Mouse (Mus musculus) c-Kit-positive CD71-positive TER-119-positive erythroid progenitor cells, embryonic 14.5 days (primary cell): ENCODE results near the gene Atp6v1g2.
"Not testable (repeated sequence)": the region's sequence is repeated elsewhere in the genome, so short reads cannot be mapped to it uniquely, and the experiment has no call there.

Experiments
- DNase-seq: peaks from one replicate; pipeline ENCODE4 v3.0.0-alpha.2; 2013; ENCODE audit warnings: low spot score

Atp6v1g2 gene

DNA sequence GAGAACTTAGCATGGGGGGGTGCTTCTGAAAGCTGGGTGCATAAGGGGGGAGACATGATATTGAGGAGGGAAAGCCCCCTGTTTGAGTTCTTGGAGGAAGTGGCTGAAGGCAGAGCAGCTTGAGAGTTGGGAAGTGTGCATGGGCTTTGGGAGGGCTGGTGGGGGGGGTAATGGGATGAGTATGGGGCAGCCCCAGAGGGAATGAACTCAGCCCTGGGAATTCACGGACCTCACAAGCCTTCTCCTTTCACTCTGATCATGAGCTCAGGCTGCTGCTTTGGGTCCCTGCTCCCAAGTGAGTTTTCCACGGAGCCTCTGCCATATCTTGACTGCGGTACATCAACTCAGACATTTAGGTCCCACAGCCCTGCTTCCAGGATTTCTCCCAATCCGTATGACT lies 31.0 kb upstream of the Atp6v1g2 start:
- DNase-seq, result no peak

DNA sequence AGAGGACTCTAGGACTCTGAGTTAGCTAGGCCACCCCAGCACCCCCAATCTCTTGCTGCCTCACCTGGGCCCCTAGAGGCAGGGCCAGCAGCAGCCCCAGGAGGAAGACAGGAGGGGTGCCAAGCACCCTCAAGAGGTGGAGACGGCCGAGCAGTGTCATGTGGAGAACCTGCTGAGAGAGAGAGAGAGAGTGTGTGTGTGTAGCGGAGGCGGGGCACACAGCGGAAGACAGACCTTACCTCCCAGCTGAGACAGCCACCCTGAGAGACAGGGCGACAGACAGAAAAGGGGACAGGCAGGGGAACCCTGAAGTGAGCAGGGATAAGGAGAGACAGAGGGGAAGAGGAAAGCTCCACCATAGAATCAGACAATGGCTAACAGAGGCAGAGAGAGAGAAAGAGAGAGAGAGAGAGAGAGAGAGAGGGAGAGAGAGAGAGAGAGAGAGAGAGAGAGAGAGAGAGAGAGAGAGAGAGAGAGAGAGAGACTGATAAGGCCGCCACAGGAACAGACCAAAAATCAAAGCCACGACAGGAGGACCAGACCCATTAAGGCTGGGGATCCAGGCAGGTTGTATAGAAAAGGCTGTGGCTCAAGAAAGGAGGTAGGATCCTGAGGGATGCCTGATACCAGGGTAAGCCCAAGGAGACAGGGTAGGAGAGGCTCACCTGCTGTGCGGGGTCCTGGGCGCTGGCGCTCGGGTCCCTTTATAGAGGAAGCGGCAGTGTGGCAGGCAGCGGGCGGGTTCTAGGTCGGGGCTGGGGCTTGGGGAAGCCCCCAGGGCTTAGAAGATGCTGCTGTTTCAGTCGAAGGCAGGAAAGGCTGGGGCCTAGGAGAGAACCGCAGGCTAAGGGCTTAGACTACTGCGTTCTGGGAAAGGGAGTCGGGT lies 28.7 kb upstream of the Atp6v1g2 start, which contains the start of gene Lta:
TSS of gene Lta (minus strand) at position 858 of the 886 bp plus-strand sequence.
- DNase-seq, result no peak

DNA sequence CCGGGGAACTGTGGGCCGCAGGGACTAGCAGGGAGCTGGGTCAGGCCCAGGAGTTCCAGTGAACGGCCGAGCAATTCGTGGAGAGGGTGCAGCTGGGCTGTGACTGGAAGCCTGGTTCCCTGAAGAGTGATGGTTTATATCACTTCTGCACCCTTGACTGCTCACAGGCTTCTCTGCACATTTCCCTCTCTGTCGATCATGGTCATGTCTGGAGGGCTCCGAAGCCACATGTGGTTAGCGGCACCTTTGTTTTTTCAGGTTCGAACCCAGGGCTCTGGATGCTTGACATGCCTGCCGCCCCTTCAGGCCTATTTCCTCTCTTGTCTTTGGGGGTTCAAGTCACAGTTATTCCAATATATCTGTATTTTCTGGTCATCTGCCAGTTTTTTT lies 28.1 kb upstream of the Atp6v1g2 start:
- DNase-seq, result no peak

DNA sequence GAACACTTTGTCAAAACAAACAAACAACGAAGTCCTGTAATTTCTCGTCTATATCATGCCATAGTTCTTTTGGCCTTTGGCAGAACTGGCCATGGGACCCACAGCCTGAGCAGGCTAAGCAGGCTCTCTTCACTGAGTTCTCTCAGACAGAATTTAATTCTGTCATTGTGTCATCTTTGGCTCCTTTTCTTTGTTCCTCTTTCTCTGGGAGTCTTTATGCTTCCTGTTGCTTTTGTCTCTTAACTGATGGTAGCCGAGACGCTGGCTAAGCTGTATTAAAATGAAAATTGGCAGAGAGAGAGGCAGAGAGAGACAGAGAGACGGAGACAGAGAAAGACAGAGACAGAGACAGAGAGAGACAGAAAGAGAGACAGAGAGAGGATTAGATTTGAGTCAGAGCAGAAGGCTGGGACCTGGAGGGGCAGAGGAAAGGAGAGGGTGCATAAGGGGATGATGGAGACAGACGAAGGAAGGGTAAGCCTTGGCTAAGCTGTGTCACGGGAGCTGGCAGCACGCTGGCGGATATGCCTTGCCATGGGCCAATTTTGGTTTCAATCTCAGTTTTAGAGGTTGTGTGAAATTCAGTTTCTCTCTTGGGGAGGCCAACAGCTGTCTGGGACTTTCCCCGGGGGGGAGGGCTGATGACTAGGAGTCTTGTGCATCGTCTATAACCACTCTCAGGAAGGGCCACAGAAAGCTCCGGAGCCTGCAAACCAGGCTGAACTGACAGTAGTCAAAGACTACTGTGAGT lies 23.5 kb upstream of the Atp6v1g2 start:
- no peak for DNase-seq

DNA sequence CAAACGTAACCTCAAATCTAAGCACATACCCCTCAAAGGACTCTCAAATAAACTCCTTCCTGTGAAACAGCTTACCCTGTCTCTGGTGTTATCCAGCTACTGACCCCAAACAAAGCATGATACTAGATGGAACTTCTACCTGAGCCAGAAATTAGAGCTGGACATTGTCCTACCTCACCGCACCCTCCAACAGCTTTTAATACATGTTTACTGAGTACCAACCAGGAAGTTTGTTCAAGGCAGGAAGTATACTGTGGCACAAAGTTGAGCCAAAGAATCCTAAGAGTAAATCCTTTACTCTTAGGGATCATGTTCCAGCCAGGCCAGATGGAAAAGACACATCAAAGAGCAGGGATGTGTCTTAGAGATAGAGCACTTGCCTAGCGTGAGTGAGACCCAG lies 22.9 kb upstream of the Atp6v1g2 start:
- no peak for DNase-seq

DNA sequence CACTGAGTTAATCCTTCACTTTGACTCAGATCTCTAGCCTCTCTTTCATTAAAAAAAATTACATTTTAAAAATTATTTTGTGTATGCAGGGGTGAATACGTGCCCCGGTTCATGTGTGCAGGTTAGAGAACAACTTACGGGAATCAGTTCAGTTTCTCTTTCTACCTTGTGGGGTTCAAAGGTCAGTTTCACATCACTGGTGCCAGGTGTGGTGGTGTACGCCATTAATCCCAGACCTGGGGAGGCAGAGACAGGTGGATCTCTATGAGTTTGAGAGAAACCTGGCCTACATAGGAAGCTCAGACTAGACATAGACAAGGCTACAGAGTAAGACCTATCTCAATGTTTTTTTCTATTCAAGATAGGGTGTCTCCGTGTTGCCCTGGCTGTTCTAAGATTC lies 20.4 kb upstream of the Atp6v1g2 start:
- DNase-seq, result no peak

DNA sequence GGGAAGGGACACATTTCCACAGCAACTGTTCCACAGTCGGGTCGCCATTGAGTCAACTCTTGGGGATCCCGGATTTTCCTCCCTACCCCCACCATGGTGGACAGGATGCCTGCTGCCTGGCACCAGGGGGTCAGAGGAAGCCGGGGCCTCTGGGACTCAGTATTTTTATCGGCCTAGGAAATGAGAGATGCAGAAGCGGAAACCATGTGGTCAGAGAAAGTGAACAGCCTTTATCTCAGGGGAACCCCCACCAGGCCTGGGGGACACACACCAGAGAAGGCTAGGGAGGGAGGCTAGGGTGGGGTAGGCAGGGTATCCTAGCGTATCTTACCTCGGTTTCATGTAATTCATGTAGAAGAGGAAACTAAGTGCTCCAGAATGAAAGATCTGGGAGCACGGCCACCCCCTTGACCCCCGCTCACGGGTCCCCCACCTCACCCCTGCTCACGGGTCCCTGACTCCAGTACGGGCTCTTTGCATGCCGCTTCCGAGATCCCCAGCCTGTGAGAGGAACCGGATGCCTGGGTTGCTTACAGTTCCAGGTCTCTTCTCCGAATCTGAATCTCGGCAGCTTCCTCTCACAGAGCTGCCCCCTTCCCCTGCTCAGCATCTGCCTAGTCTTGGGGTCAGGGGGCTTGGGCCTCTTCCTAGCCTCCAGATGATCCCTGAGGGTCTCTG lies 14.8 kb upstream of the Atp6v1g2 start:
- DNase-seq, result no peak

DNA sequence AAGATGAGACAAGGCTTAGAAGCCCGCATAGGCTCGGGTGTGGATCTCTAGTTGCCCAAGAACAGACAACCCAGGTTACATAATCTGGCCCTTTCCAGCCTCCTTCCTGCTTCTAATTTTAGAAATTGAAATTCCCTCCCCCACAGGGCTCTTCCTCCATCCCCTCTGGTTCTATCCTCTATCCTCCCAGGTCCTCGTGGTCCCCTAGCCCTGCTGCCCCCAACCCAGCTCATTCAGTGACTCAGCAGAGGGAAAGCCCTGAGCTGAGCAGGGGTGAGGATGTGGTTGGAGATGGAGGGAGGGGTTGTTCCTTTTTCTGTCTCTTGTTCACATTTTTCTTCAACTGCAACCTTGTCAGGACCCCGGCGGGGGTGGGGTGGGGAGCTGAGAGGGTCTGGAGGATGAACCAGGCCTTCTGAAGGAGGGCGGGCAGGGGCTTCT lies 13.8 kb upstream of the Atp6v1g2 start:
- no peak for DNase-seq

DNA sequence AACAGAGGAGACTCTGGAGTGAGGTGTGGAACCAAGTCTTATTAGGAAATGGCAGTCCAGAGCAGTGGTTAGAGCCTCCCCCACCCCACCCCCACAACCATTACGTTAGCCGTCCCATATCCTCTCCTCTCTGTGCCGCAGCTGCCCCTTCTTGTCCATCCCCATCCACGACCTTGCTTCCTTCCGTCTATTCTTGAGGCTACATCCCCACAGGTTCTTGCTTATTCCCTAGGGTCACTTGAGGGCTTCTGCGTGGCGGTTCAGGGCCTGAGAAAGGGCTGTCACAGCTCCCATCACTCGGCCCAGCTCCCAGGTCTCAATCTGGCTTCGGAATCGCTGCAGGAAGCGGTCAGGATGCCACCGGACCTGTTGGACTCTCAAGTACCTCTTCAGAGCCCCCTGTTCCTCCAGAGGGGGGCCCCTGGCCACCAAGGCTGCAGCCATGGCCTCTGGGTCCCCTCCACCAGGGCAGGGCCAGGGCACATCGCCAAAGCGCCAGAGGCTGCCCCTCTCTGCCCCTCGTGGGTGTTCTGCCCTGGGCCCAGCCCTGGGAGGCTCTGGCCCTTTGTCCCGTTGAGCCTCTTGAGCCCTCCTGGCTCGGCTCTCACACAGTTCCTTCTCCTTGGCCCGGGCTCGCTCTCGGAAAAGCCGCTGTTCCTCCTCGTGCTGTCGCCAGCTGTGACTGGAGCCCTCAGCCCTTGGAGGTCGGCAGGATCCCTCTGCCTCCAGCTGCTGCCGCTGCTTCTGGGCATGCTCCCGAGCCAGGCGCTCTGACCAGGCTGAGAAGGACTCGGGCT lies 13.1 kb upstream of the Atp6v1g2 start, which contains the start of gene Gm16181:
TSS of gene Gm16181 (plus strand) at position 679 of the 797 bp plus-strand sequence.
- no peak for DNase-seq

DNA sequence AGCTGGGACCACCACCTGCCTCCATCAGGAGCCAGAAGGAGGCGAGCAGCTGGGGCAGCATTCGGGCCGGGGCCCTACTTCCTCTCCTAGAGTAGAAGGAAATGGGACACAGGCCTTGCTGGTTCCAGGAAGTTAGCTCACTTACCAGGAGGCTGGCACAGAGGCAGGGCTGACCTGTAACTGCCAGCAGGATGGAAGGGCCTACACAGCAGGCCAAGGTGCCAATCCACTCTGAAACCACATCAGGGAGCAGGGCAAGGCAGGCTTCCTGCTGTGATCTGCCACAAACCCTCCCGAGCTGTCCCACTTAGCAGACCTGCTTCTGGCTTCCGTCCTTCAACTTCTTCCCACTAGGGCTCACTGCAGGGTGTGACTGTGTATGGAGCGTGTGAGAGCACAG lies 11.2 kb upstream of the Atp6v1g2 start:
- DNase-seq, result no peak

DNA sequence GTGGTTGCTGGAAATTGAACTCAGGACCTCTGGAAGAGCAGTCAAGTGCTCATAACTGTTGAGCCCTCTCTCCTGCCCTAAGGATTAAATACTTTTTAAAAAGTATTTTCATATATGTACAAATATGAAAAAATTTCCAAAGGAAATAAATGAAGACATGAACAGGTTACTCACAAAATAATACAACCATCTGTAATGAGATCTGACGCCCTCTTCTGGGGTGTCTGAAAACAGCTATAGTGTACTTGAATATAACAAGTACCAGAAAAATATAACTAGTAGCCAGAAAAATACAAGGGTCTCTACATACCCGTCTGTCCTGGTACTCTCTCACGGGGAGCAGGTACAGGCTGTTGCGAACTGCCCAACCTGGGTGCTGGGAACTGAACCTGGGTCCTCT lies 8.8 kb upstream of the Atp6v1g2 start:
- DNase-seq, result no peak

DNA sequence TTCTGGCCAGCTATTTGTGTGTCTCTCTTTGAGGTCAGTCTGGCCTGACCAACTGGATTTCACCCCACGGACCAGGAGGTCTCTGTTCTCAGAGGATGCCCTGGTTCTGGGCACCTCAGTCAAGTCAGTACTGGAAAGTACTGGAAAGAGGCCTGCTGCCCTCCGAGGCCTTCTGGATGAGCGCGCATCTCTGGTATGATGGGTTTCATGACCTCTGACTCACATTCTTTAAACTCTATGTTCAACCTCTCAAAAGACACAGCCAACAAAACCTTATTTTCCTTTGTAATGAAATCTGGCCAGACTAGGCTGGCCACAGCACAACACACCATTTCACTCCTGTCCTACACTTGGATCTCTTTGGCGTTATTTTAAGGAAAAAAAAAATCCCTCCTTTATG lies 8.0 kb upstream of the Atp6v1g2 start:
- DNase-seq, result no peak

DNA sequence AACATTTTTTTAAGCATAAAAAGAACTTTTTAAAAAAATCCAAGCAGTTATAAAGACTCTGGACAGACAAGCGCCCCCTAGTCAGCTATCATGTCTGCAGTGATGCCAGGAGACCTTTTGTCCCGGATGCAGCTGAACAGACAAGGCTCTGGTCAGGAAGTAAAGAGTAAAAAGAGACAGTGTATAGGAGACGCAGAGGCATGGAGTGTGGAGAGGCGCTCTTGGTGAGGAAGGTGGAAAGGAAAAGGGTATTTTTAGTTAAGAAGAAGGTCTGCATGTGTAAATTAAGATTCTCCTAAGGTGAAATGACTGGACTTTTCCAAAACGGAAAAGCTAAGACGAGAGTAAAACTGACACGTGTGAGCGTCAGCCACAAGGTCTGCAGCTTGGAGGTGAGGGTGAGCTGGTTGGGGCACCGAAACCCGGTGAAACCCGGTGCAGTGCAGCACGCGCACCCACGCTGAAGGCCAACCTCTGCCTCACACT lies 6.9 kb upstream of the Atp6v1g2 start:
- no peak for DNase-seq

DNA sequence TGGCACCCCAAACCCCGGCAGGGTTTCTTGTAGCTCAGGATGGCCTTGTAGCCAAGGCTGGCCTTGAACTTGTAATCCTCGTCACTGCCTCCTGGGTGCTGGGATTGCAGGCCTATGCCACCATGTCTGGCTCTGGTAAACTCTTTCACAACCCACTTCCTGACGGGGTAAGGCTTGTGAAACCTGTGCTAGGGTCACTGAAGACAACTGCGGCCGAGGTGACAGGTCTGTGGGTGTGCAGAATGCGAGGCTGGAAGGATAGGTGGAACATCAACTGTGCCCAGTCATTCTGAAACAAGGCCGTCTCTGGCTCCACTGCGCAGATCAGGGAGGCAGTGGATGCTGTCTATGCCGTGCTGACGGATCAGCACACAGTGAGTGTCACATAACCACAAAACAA lies 2.4 kb upstream of the Atp6v1g2 start:
- DNase-seq, result no peak

DNA sequence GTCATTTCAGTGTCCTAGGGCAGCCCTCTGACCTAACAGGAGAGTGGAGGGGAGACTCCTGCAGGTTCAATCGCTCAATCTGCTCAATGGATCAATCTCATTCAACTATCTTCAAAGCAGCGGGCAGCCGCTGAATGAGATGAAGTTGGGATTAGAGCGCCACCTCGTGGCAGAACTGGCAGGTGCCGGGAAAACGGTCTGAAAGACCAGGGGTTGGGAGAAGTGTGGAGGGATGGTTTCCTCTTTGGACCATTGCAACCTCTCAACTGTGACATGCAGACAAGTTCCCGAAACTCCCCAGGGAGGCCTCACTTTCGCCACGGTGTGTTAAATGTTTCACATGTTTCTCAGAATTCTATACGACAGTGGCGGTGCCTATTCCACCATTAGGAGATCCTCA lies 1.4 kb upstream of the Atp6v1g2 start:
- peak; percentile 71 for DNase-seq

DNA sequence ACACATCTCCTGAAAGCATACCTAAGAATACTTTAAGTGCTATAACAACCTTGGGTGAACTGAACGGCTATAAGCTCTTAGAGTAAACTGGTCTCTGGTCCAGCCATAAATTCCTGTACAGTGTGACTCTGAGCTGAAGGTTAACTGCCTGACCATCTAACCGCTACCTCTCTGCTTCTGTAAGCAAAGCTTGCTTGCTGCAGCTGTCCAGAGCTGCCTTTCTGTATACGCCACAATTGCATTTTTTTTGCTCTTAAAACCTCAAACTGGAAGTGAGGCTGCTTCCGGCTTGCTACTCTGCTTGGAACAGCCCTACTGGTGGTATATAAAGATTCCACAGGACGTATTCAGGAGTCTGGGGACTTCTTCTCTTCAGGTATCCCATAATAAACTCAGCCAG lies 801 bp upstream of the Atp6v1g2 start:
- DNase-seq, result no peak

DNA sequence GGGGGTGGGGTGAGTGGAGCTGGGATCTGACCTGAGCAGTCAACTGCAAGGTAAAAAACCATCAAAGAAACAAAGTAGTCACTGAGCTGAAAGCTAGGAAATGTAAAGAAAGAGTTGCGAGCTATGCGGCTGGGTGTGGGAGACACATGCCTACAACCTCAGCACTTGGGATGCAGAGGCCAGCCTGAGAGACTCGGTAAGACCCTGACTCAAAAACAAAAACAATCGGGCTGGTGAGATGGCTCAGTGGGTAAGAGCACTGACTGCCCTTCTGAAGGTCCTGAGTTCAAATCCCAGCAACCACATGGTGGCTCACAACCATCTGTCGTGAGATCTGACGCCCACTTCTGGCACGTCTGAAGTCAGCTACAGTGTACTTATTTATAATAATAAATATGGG lies 630 bp downstream of the Atp6v1g2 start:
- DNase-seq, result not testable (repeated sequence)

DNA sequence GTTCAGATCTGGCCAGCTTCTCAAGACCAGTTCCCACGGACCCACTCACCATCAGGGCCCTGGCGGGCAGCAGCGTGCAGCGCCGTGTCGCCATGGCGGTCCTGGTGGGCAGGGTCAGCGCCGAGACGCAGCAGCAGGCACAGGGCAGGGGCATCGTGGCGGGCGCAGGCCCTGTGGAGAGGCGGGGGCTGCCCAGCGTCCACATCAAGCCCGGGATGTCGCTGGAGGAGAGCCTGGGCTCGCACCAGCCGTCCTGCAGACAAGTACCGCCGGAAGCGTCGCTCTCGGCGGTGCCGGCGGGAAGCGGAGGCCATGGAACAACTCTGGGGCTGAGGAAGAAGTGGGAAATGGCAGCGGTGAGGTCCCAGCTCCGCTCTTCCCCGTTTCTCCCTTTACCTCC lies 1.4 kb downstream of the Atp6v1g2 start:
- DNase-seq, result no peak

DNA sequence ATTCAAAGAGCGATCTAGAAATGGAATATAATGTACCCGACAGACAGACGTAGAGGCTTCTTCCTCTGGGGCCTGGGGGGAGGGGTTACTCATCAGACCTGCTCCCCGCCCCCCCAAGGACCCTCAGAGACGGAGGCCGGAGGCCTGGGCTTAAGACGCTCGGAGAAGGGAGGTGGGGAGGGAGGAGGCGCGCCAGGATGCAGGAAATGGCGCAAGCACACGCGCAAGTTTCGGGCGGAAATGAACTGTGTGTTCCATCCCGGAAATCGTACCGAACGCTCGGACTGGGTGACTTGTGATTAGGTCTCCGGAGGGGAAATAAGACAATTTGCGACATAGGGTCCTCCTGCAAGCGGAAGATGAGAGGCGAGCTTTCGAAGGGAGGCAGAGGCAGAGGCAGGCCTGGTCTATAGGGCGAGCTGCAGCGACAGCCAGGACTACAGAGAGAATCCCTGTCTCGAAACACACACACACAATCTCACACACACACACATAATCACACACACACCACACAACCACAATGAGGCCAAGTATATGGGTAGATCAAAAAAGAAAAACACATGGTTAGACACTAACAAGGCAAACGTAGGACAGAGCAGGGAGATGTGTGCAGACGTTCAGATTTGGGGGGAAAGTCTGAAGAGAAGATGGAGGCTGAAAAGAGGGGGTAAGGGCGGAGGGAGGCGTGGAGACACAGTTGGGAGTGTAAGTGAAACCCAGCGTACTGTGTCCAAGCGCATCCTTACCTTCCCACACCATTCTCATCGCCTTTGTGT lies 2.3 kb downstream of the Atp6v1g2 start, which contains the start of gene Nfkbil1:
TSS of gene Nfkbil1 (minus strand) at position 179 of the 776 bp plus-strand sequence.
- DNase-seq, result peak; percentile 91

DNA sequence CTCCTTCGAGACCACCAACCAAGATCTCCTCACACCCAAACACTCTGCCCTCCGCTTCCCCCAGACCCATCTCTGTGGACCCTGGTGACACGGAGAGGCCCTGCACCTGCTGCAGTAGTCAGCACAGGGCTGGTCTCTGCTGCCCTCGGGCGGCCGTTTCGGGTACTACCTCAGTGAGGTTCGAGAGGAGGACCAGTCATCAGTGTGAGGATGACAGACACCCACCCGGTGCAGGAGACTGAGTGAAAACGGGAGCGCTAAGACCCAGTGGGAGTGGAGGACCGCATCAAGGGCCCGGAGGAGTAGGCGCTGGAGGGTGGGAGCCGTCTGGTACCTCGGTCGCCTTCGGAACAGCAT lies 2.9 kb downstream of the Atp6v1g2 start:
- DNase-seq, result peak; percentile 93

DNA sequence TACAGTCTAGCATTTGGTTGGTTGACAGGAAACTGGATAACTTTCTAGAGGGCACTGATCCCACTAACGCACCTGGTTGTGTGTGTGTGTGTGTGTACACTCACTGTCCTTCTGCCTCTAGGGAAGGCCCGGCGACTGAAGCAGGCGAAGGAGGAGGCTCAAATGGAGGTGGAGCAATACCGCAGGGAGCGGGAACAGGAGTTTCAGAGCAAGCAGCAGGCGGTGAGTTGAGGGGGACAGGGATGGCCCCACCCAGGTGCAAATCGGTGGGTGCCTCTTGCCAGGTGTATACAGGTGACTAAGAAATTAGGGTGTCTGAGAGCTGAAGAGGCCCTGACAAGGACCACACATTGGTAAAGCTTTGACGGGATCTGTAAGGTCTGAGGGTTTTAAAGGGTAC lies 3.5 kb downstream of the Atp6v1g2 start:
- DNase-seq, result no peak
